Mouse (Mus musculus) CD4-positive, CD25-positive, alpha-beta regulatory T cell, adult 4 months (primary cell): ENCODE results near the gene Arl8a. TPM values are rescaled to one million over a fixed set of nuclear protein-coding genes. Genes with fewer than 3 reads are reported as not detected.
"Not testable (repeated sequence)": the region's sequence is repeated elsewhere in the genome, so short reads cannot be mapped to it uniquely, and the experiment has no call there.

Source experiments
- ATAC-seq: one replicate; pipeline ENCODE4 v1.8.0; 2017
- polyA plus RNA-seq, 2 experiments: library from polyadenylated mRNA; unstranded; fragments of 100-300 nt; shearing (Covaris generic); gene quantifications; one replicate each; pipeline ENCODE4 v1.2.1; 2017

The Arl8a gene
- polyA plus RNA-seq, 2 experiments from 2014 or later = 11.5 to 13.8 TPM

DNA sequence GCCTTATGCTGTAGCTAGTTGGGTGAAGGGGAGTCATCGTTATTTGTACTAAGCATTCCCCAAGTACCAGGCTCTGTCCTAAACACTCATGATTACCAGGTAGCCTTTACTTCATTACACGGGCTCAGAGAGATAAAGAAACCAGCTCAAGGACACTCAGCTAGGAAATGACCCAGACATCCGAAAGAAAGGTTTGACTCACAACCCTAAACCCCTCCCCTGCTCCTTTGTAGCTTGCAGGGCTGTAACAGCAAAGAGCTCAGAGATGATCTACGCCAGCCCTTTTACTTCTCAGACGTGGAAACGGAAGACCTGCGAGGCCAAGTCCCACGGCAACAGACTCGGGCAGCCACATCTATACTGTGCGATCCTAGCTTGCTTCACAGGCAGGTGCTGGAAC lies 23.7 kb downstream of the Arl8a start:
- ATAC-seq = no peak

DNA sequence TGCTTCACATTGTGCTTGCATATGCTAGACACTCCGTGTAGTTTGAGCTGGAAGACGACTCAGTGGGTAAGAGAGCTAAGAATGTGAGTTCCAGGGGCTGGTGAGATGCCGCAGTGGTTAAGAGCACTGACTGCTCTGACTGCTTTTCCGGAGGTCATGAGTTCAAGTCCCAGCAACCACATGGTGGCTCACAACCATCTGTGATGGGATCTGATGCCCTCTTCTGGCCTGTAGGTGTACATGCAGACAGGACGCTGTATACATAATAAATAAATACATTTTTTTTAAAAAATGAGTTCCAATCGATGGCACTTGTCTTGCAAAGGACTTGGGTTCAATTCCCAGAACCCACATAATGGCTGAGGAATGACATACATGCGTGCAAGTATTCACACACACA lies 24.6 kb downstream of the Arl8a start:
- ATAC-seq = no peak

DNA sequence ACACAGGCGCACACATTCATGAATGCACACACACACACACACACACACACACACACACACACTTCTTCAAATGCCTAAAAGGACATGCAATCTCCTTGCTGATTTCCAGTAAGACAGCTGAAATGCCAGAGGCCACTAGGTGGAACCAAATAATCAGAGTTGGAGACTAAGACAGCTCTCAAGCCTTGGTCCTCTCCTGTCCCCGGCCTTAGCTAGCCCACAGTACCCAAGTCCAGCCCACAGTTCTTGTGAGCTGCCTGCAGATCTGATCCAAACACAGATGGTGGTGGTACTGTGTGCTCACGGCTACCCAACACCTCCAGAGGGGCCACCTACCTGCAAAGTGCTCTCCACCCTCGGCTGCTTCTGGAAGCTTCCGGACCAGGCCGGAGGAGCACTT lies 25.4 kb downstream of the Arl8a start:
- no peak for ATAC-seq

DNA sequence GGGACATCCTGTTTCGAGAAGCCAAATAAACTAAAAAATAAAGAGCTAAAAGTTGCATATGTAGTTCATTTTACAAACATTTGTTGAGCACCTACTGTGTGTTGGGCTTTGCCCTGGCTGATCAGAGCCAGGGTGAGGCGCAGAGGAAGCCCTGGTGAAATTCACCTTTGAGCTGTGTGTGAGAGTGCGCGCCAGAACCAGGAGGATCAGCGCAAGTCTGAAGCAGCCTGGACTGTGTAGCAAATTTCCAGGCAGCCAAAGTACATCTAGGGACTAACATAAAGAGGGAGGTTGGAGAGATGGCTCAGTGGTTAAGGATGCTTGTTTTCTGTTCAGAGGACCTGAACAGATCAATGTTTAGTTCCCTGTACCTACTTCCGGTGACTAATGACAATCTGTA lies 26.7 kb downstream of the Arl8a start:
- ATAC-seq = no peak

DNA sequence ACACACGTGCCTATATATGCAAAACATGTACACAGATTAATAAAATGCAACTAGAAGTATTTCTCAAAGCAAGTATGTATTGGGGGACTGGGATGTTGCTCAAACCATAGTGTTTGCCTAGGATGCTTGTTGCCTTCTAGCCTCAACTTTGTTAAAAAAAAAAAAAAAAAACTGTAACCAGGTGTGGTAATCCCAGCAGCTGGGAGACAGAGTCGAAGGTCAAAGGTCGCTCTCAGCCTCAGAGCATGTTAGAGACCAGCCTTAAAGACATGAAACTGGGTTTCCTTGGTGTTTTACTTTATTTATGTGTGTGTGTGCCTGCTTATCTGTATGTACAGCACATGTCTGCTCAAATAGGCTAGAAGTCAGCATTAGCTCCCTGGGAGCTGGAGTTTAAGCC lies 28.6 kb downstream of the Arl8a start:
- no peak for ATAC-seq

DNA sequence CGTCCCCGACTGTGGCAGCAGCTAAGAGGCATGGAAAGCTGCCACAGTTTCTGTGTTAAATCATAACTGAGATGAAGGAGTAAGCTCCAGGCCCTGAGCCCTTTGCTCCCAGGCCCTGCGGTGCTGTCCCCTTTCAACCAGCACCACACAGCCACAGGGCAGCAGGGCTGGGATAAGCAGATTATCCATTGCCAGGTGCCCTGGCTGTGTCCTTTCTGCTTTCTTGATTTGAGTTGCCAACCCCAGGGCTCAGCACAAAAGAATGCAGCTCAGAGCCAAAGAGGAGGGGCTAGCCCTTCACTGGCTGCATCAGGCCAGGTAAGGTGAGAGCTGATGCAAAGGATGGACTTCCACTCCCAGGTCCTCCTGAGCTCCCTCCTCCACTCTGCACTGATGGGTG lies 31.1 kb downstream of the Arl8a start:
- no peak for ATAC-seq

DNA sequence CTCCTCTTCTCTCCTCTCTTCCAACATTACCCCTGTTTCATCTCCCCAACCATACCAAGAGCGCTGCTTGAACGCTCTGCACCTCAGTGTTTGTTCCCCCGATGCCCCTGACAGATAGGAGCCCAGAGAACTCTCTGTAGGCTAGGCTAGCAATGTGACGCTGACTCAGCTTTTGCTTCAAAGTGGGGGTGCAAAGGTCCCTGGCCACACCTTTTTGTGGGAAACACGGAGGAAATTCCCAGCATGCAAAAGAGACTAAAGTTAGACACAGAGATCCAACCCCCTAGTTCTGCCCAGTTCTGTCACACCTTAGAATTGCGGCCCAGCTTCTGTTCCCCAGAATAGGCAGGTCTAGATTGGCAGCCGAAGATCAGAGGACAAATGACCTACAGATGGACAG lies 32.2 kb downstream of the Arl8a start:
- no peak for ATAC-seq

DNA sequence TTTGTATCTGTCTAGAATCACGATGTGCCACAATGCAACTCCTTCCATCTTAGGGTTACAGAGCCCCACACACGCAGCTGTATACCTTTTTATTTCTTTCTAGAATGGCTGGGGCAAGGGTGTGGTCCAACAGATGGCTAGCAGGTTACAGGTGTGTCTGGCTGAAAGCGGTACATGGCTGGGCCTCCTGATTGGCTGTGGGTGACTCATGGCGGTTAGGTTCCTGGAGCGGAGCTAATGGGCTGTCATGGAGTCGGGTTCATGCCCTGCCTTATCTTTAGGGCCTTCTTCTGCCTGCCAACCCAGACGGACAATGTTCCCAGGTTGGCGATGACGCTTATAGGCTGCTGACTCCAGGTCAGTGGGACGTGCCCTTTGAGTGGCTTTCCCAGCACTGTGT lies 34.2 kb downstream of the Arl8a start:
- no peak for ATAC-seq

DNA sequence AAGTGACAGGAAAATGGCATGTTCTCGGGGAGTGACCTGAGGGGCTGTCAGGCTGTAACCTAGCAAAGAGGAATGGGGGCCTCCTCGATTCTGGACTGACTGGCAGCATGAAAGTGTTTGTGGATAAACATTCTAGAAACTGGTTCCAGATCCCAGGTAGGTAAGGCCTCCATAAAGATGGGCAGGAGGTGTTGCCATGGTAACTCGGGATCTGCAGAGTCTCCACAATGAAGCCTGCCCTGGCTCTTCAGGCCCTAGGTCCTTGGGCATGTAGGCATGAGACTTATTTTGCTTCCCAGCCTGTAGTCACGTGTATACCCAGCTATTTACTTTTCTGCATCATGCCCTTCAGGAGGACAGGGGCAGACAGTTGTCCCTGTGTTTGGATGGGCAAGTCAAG lies 34.7 kb downstream of the Arl8a start:
- ATAC-seq = no peak

DNA sequence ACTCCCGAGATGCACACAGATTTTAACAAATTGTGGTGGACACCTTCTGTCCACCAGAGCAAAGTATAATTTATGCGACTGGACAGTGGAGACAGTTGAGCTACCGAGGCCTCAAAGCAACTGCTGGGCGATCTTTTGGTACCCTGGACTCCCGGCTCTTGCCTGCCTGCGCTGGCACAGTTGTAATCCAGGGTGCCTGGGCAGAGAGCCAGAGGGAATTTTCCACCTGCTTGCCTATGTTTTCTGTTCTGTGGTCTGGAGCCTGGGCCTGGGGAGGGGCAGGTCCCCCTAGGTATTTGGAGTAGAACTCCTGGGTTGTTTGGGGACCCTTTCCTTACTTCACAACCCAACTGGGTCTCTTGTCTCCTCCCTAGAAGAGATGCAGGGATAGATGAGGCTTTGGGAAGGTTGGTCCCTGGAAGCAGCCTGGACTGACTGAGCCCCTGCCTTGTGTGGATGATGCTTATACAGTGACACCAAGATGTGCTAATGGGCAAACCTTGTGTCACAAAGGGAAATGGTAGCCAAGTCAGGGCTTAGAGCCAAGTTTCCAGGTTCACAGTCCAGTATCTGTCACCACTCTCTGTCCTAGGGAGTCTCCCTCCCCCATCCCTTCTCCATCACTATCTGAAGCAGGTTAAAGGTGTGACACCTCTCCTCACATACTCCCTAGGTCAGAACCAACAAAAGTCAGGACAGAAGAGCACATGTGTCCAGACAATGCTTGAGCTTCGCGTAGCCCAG lies 35.4 kb downstream of the Arl8a start:
- no peak for ATAC-seq

DNA sequence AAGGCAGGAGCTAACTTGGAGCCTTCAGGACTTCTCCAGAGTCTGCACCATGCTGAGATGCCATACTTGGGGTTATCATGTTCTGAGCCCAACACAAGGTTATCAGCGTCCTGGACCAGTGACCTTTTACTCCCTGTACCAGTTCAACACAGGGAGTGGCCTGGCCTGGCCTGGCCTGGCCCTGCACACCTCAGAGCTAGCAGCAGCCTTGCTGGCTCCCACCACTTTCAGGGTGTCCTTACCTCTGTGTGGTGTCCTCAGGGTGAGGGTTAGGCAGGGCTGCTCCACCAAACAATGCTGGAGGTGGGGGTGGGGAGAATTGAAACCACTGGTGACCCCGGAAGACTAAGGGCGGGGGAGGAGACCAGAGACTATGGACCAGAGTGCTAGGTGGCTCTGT lies 36.4 kb downstream of the Arl8a start:
- no peak for ATAC-seq

DNA sequence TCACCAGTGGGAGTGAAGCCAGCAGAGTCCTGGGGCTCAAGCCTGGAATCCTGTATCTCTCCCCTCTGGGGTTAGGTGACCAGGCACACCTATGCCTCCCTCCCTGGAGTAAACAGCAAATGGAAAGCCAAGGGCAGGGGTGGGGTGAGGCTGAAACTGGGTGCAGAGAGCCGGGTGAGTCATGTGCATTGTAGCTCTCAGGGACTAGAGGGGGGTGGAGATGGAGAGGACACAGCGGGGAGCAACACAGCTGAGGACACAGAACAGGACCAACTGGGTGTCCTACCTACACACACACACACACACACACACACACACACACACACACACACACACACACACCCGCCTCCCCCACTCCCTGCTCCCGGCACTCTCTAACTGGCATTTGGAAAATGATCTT lies 36.8 kb downstream of the Arl8a start:
- no peak for ATAC-seq

DNA sequence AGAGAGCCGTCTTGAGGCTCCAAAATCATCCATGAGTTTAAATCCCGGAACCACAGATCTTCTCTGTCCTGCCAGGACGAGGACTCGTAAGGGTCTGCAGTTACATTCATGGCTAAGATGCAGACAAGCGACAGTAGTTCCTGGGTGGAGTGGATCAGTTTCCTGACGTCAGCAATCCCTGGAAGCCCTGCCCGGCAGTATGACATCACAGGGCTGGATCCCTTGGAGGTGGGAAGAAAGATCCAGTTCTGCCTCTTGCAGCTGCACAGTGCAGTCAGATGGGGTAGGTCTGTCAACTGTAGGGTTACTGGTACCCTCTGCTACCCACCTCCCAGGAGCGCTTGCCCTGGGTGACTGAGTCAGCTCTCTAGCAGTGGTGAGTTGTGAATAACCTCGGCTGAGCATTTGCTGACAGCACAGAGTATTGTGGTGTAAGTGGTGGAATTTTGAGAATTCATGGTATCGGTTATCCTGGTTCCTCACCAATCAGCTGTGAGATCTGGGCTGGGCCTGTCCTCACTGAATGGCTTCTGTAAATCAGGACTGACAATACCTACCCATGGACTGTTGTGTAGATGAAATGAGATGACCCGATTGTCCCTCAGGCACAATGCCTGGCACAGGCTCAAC lies 37.4 kb downstream of the Arl8a start:
- no peak for ATAC-seq

DNA sequence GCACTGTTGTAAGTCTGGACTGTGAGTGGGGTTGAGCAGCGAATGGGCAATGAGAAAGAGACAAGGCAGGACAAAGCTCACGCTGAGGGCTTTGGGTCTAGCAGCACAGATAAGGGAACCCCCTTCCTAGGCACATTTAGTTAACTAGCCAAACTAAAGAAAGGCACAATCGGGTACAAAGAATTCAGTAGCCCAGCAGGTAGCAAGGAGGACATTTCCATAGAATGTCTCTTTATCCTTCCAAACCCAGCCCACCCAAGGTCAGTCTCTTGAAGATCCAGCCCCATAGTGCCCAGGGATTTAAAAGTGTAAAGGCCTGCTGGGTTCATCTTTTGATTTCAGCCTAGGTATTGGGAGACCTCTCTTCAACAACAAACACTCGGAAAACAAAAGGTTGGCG lies 39.3 kb downstream of the Arl8a start:
- no peak for ATAC-seq

DNA sequence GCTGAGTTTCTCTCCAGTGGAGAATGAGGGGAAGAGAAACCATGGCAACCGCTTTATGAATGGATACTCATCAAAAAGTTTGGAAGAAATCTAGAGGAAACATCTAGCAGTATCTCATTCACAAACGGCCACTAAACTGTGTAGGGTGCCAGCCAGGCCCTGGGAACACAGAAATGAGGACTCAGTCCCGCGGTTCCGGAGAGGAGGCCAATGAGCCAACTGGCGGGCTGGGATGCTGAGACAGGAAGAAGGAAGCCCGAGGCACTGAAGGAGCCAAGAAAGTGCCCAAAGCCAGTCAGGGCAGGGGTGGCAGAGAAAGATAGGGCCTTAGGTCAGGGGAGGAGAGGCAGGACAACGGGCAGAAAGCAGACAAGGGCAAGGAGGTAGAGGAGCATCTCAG lies 39.8 kb downstream of the Arl8a start:
- no peak for ATAC-seq

DNA sequence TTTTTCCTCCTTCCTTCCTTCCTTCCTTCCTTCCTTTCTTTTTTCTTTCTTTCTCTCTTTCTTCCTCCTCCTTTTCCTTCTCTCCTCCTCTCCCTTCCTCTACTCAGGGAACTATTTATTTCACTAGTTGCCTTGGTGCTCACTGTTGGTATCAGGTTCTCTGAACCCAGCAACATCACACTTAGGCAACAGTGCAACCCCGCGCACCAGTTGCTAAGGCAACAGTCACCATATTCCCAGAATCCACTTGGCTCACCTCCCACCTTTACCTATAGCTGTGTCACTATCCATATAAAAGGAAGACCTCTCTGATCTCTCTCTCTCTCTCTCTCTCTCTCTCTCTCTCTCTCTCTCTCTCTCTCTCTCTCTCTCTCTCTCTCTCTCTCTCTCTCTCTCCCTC lies 40.4 kb downstream of the Arl8a start:
- ATAC-seq = not testable (repeated sequence)

DNA sequence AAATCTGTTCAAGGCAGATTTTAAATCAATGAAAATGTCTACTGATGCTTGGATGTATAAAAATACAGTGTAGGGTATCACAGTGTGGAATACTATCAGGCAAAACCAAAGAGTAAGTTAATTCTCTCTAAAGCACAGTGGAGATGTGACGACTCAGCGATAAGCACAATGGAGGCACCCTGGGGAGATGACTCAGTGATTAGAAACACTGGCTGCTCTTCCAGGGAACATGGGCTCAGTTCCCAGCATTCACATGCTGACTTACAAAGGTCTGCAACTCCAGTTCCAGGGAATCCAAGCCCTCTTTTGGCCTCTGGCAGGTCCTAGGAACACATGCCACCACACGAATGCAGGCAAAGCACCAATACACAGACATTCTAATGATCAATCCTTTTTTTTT lies 41.6 kb downstream of the Arl8a start:
- no peak for ATAC-seq

DNA sequence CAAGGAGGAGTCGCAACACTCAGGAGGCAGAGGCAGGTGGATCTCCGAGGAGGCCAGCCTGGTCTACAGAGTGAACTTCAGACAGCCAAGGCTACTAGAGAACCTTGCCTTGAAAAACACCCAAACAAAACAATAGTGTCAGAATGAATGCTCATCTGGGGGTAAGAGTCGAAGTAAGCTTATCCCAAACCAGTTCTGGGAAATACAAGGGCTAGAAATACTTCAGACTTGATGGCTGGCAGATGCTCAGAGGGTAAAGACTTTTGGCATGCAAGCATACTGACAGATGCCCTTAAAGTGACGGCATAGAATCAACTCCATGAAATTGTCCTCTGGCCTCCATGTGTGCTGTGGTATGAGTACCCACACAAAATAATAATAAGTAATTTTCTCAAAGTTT lies 42.6 kb downstream of the Arl8a start:
- ATAC-seq = no peak

DNA sequence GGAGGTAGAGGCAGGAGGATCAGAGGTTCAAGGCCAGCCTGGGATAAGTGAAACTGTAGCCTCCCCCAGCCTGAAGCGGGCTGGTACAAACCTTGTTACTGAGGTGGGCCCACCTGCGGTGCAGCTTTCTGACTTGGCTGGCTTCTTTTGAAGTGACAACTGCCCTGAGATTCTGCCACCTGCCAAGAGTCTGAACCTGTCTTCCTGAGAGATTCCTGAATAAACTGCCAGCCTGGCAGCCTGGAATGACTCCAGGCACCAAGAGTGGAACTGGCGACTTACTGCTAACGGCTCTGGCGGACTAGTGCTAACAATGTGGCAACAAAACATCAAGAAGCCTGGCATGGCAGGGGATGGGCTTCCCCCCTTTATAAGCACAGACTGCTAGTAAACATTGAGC lies 47.7 kb downstream of the Arl8a start:
- not testable (repeated sequence) for ATAC-seq

DNA sequence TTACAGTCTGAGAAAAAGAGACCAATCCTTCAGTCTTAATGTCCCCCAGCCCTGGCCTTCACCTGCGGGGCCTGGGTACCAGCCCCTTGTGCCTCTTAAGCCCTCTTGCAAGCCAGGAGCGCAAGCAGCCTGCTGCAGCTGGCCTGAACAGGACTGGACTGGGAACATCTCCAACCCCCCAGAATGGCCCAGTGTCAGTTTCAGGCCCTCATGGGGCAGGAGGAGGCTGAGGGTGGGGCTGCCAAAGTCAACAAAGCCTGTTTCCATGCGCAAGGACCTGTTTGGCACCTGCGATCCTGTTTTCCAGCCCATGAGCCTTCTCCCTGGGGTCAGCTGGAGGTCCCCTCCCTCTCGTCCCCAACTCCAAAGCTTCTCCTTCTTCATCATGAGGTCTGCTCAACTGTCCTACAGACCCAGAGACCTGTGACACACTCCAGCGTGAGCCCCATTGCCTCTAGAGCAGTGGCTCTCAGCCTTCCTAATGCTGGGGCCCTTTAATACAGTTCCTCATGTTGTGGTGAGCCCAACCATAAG lies 49.4 kb downstream of the Arl8a start:
- no peak for ATAC-seq

DNA sequence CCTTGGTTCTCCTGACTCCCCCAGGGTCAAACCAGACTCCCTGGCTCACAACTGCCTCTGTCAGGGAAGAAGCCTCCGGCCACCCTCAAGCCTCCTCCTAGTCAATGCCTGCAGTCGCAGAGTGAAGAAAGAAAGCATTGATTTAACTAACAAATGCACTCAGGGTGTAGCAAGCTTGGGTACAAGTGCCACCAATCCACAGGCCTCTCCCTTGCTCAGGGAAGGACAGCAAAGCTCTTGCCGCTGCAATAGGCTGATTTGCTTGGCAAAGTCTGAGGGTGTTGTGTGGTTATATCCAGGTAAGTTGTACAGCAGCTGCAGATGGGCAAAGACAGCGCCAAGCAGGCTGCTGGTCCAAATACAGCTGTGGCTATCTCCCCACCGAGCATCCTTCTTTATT lies 51.8 kb downstream of the Arl8a start:
- ATAC-seq = no peak

DNA sequence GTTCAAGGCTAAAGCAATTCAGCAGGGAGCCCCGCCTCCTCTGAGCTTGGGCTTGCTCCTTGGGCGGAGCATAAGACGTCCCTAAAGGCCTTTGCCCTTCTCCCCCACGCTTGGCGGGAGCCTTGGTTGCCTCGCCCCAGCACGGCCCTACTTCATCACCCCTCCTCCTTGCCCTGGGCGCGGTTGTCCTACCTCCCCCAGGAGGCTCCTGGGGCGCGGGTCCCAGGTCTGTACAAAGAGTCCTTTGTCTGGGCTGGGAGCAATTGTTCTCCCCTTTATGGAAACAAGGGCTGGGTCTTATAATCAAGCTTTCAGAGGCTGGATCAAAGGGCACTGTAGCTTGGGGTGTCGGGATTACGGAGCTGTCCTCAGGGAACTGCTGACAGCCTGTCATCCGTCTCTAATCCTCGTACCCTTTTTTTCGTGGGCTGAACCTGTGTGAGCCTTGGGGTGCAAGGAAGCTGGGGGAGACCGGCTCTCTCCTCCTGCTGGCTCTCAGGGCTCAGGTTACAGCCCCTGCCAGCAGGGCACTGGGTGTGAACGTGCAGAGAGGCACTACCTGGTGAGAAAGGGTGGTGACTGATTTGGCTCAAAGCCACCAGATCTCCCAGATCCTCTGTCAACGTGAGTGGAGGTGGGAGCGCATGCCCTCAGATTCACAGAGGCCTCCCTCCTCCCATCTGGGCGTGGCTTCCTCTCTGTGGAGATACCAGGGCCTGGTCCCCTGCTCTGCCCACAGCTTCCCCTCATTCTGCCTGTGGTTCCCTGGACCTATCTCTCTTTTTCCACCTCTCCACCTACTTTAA lies 52.6 kb downstream of the Arl8a start:
- no peak for ATAC-seq

DNA sequence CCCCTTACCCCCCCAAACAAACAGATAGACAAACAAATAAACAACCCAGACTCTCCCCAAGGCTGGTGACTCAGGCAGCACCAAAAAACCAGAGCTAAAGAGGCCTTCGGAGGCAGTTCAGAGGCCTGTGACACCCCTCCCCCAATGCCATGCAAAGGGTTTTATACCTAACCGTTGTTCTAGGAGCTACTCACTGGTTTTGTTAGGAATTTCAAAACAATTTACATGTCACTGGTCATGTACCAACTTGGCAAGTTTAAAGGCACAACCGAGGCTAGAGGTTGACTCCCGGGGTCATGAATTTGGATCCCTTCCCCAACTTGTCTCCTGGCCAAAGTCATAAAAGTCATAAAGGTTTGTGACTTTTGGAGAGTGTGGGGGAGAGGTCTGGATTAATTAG lies 53.8 kb downstream of the Arl8a start:
- no peak for ATAC-seq
